Mouse (Mus musculus): Measurements from ENCODE around the gene Mtus2. TPM values are rescaled to one million over a fixed set of nuclear protein-coding genes. Genes with fewer than 3 reads are reported as not detected.

Gene Mtus2
- polyA plus RNA-seq, 1 experiment: 22.5 TPM

DNA sequence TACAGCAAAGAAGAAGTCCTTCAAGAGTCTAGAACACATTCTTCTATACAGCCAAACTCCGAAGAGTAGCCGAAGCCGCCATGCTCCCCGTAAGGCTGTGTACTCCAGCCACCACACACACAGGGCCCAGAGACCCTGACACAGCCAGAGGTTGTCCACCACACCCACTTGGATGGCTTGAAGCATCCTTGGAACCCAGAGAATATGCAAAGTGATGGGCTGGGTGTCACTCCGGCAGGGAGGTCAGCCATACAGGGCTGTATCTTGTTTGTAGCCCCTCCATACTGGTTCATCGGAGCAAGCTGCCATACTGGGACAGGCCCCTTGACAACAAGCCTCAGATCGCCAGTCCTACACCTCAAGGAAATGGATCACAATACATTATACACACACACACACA lies 405.2 kb downstream of the Mtus2 start:
- no peaks in the 10 kb centered on the region for H3K4me1 ChIP-seq (ENCODE audit: control insufficient read depth, insufficient read depth, low read length)
- no peak overlapping the region for H3K4me3 ChIP-seq (ENCODE audit: insufficient read depth, low read length)
- no peak overlapping the region for H3K27ac ChIP-seq (ENCODE audit: insufficient read depth, low read length)
- TF ChIP-seq CTCF (IDR thresholded peaks at IDR 0.05; ENCODE audit: extremely low read depth, insufficient read depth, low read length) (no peak), POLR2A (IDR thresholded peaks at IDR 0.05; ENCODE audit: extremely low read depth, insufficient read depth, low read length) (no peak)

DNA sequence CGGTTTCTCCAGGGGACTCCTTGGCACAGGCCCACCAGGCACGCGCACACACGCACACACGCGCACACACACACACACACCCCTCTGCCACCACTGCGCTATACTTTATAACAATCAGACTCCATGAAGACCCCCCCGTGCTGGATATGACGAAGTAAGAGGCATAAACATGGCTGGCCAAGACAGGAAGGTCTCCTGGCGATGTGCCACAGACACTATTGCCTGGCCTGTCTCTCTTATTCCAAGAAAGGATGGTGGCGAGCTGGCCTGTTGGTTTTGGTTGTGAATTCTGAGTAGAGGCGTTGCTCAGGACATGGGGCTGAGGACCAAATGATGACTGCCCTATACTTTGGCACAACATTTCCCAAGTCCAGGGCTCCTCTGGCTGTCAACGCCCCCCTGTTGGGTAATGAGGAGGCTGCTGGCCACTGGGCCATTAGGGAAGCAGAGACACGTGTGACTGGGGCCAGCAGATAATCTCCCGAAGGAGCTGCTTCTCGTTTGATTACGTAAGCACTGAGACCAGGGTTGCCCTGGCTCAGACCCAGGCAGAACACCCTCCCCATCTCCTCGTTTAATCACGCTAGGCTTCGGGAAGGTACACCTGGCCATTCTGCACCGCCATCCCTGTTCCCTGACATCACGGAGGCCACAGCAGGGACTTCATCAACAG lies 406.5 kb downstream of the Mtus2 start:
- H3K27ac ChIP-seq (ENCODE audit: insufficient read depth, low read length): no peak overlapping the region
- H3K4me3 ChIP-seq (ENCODE audit: insufficient read depth, low read length): no peak overlapping the region
- H3K4me1 ChIP-seq (ENCODE audit: control insufficient read depth, insufficient read depth, low read length): no peaks in the 10 kb centered on the region
- TF ChIP-seq POLR2A (IDR thresholded peaks at IDR 0.05; ENCODE audit: extremely low read depth, insufficient read depth, low read length): no peak
- no peak for TF ChIP-seq CTCF (IDR thresholded peaks at IDR 0.05; ENCODE audit: extremely low read depth, insufficient read depth, low read length)

Other genes starting within 250 kb of the Mtus2 start
- gene Flt1, start 231.3 kb upstream of the Mtus2 start, polyA plus RNA-seq (2012; rRNA removed): 27.0 and 27.3 TPM in 2 replicates
- 212 TPM in 2 replicates for gene Pomp, start 96.9 kb upstream of the Mtus2 start, polyA plus RNA-seq (2012; rRNA removed)
- gene Slc46a3, start 62.5 kb upstream of the Mtus2 start, polyA plus RNA-seq (2012; rRNA removed): 14.5 and 15.3 TPM in 2 replicates

All from cortical plate, adult 2 months (tissue).